Mouse (Mus musculus): ENCODE measurements at regions not wholly inside any gene's neighbourhood (a gene's known extent, or its start where the extent isn't known, plus 50 kb on each side); places are given as distances from the start of the nearest gene placed in this dataset.

DNA sequence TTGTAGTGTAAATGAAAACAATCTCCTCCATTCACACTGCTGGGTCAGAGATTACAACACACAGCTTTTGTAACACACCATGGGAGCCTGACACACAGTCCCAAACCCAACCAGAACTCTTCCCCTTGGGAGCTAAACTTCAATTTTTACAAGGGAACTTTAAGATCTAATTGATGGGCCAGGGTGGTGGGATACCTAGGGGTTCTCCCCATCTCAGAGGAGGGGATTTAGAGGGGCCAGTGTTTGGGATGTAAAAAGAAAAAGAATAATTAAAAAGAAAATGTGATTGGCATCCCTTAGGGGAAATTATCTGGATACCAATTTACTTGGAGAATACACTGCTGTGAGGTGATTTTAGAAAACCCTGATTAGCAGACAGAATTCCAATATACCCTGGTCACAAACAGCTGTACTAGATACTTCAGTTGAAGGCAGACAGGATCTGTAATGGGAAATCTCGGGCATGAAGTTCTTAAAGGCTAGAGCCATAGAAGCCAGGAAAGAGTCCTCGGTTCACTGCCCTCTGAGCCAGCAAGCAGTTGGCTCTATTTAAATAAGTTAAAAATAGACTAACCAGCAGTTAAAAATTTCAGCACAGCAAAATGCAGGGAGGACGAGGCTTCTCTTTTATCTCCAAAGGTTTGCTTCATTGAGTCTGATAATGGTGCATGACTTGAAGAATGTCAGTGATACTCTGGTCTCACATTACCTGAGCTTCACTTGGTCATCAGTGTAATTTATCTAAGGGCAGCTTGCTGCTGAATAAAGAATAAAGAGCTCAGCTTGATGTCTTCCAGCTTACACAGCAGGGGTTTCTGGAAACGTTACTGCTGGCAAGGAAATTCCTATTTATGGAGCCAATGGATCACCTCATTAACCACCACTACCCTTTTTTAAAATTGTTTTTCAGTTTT lies 864.6 kb downstream of the Jrkl start:
- WGBS, result 28% methylated on average over 4 of the region's 4 CpGs
- no peaks in the 10 kb centered on the region for H3K4me1 ChIP-seq (ENCODE audit: insufficient read depth)
- H3K9me3 ChIP-seq (ENCODE audit: low read depth, low read length), result no peaks in the 10 kb centered on the region
- no peak for TF ChIP-seq CTCF (IDR thresholded peaks at IDR 0.05; ENCODE audit: low read depth)
- ATAC-seq (ENCODE audit: insufficient read depth) (no peak), DNase-seq (peak; percentile 1)
- no peaks in the 10 kb centered on the region for H3K27me3 ChIP-seq (ENCODE audit: insufficient read depth, low read length)
- no peak overlapping the region for H3K4me3 ChIP-seq (ENCODE audit: low read depth, low read length)
- H3K36me3 ChIP-seq (ENCODE audit: insufficient read depth), result no peaks in the 10 kb centered on the region
- no peak overlapping the region for H3K4me2 ChIP-seq
- H3K9ac ChIP-seq, result no peak overlapping the region
- no peak overlapping the region for H3K27ac ChIP-seq (ENCODE audit: low read depth)

DNA sequence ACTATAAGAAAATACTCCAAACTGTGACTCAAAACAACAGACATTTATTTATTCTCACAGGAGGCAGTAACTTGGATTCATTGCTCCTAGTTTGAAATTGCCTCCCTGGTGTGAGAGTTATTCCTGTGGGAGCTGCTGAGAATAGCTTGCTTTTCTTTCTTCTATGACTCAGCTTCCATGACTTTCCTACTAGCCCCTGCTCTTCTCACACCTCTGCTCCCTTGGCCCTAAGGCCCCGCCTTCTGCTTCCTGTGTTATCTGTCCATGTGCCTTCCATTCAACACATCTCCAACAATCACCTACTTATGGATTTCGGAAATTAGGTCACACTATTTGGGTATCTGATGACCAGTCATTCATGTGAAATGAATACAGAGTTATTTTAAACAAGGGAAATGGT lies 865.6 kb downstream of the Jrkl start:
- ATAC-seq (ENCODE audit: insufficient read depth) (no peak), DNase-seq (no peak)
- Histone ChIP-seq H3K27ac (ENCODE audit: low read depth) (no peak overlapping the region), H3K36me3 (ENCODE audit: insufficient read depth) (no peaks in the 10 kb centered on the region), H3K9me3 (ENCODE audit: low read depth, low read length) (no peaks in the 10 kb centered on the region), H3K27me3 (ENCODE audit: insufficient read depth, low read length) (no peaks in the 10 kb centered on the region), H3K4me1 (ENCODE audit: insufficient read depth) (no peaks in the 10 kb centered on the region), H3K9ac (no peak overlapping the region), H3K4me2 (no peak overlapping the region), H3K4me3 (ENCODE audit: low read depth, low read length) (no peak overlapping the region)
- 40% methylated on average over 2 of the region's 2 CpGs for WGBS
- TF ChIP-seq CTCF (IDR thresholded peaks at IDR 0.05; ENCODE audit: low read depth), result no peak

DNA sequence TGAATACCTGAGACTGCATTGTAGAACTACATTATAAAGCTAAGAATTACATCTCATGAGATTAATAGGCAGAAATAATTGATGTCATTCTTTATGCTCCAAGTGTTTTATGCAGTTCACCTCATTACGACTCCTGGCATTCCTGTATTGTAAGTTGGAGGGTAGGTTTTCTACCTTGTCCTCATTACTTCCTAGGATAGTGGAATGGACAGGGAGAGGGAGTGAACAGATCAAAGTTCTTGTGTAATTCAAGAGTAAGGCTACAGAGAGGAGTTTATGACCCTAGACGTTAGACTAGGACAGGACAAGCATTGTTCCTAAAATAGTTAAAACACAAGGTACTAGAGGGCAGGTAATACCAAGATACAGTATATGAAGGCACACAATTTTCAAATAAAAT lies 901.3 kb downstream of the Jrkl start:
- WGBS, result 64% methylated on average over 2 of the region's 2 CpGs
- no peak for ATAC-seq (ENCODE audit: insufficient read depth)
- no peak for TF ChIP-seq CTCF (IDR thresholded peaks at IDR 0.05; ENCODE audit: low read depth)

DNA sequence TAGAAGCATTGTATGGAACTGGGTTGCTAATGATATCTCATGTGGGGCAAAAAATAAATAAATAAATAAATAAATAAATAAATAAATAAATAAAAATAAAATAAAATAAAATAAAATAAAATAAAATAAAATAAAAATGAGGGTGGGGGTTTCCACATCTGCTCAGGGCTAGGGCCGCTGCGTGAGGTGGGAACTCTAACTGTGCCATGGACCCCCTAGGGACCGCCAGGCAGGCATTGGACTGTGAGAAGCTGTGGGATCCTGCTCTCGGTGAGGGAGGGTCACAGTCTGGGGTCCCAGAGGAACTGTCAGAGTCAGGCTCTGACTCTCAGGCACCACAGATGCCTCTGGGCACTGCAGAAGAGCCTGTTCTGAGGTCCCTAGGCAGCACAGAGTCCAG lies 904.2 kb downstream of the Jrkl start:
- H3K9me3 ChIP-seq (ENCODE audit: low read depth, low read length), result no peaks in the 10 kb centered on the region
- no peak for DNase-seq
- H3K9ac ChIP-seq, result no peak overlapping the region
- H3K4me3 ChIP-seq (ENCODE audit: low read depth, low read length), result no peak overlapping the region
- no peak for ATAC-seq (ENCODE audit: insufficient read depth)
- H3K27me3 ChIP-seq (ENCODE audit: insufficient read depth, low read length), result no peaks in the 10 kb centered on the region
- H3K36me3 ChIP-seq (ENCODE audit: insufficient read depth), result no peaks in the 10 kb centered on the region
- no peak for TF ChIP-seq CTCF (IDR thresholded peaks at IDR 0.05; ENCODE audit: low read depth)
- H3K4me1 ChIP-seq (ENCODE audit: insufficient read depth), result no peaks in the 10 kb centered on the region
- 86% methylated on average over 4 of the region's 4 CpGs for WGBS
- no peak overlapping the region for H3K27ac ChIP-seq (ENCODE audit: low read depth)
- no peak overlapping the region for H3K4me2 ChIP-seq

More for the DNA sequence above, 901.3 kb downstream of the Jrkl start:
- Histone ChIP-seq H3K9me3 (ENCODE audit: low read depth, low read length) (no peaks in the 10 kb centered on the region), H3K9ac (no peak overlapping the region), H3K27me3 (ENCODE audit: insufficient read depth, low read length) (no peaks in the 10 kb centered on the region), H3K36me3 (ENCODE audit: insufficient read depth) (no peaks in the 10 kb centered on the region), H3K4me2 (no peak overlapping the region), H3K4me3 (ENCODE audit: low read depth, low read length) (no peak overlapping the region), H3K4me1 (ENCODE audit: insufficient read depth) (no peaks in the 10 kb centered on the region), H3K27ac (ENCODE audit: low read depth) (no peak overlapping the region)
- no peak for DNase-seq

DNA sequence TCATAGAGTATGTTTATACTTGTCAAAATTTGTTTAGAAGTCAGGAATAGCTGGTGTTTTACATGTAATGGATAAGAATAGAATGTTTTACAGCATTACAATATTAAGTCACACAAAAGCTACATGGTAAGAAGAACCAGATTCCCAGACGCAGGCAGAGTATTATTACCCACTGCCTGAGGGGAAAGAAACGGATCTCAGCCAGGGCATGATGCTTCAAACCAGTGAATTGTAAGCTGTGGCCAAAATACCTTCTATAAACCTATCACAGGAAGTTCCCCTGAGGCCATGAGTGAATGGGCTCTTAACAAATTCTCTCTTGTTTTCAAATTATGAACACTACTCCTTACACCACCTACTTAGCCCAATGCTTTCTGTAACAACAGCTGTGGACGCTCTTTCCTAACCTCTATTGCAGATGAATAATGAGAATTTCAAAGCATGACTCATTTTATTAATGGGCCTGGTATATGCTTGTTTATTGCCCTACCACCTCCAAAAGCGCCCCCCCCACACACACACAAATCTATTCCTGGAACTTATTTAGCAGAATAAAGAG lies 932.0 kb downstream of the Jrkl start:
- no peaks in the 10 kb centered on the region for H3K36me3 ChIP-seq (ENCODE audit: insufficient read depth)
- H3K4me2 ChIP-seq, result no peak overlapping the region
- DNase-seq (no peak), ATAC-seq (ENCODE audit: insufficient read depth) (no peak)
- 70% methylated on average over 4 of the region's 4 CpGs for WGBS
- H3K9me3 ChIP-seq (ENCODE audit: low read depth, low read length), result no peaks in the 10 kb centered on the region
- H3K9ac ChIP-seq, result no peak overlapping the region
- H3K4me3 ChIP-seq (ENCODE audit: low read depth, low read length), result no peak overlapping the region
- no peak overlapping the region for H3K27ac ChIP-seq (ENCODE audit: low read depth)
- no peaks in the 10 kb centered on the region for H3K4me1 ChIP-seq (ENCODE audit: insufficient read depth)
- TF ChIP-seq CTCF (IDR thresholded peaks at IDR 0.05; ENCODE audit: low read depth), result no peak
- H3K27me3 ChIP-seq (ENCODE audit: insufficient read depth, low read length), result no peaks in the 10 kb centered on the region

DNA sequence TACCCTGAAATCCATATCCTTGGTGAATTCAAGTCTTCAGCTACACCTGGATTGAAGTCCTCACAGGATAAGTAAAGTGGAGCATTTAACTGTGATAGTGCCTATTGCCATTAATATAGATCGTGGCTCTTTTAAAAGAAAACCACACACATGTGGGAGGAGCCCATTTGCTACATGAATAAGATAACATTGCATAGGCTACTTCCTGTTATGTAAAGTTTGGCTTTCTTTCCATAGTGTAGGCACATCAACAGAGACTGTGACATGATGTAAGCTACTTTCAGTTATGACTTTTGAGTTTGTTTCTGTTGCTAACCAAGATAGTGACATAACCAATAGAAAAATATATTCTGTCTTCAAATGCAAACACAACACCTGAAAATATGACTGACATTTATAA lies 932.6 kb downstream of the Jrkl start:
- DNase-seq (no peak), ATAC-seq (ENCODE audit: insufficient read depth) (no peak)
- H3K4me3 ChIP-seq (ENCODE audit: low read depth, low read length), result no peak overlapping the region
- no peaks in the 10 kb centered on the region for H3K27me3 ChIP-seq (ENCODE audit: insufficient read depth, low read length)
- H3K9ac ChIP-seq, result no peak overlapping the region
- H3K4me2 ChIP-seq, result no peak overlapping the region
- WGBS, result 66% methylated on average over 1 of the region's 1 CpGs
- no peaks in the 10 kb centered on the region for H3K9me3 ChIP-seq (ENCODE audit: low read depth, low read length)
- no peak for TF ChIP-seq CTCF (IDR thresholded peaks at IDR 0.05; ENCODE audit: low read depth)
- H3K27ac ChIP-seq (ENCODE audit: low read depth), result no peak overlapping the region
- H3K4me1 ChIP-seq (ENCODE audit: insufficient read depth), result no peaks in the 10 kb centered on the region
- H3K36me3 ChIP-seq (ENCODE audit: insufficient read depth), result no peaks in the 10 kb centered on the region

All from lung, embryonic 14.5 days (tissue).